Mouse (Mus musculus): ENCODE data around the gene Slc41a1.
A peak's percentile ranks its signal among the peaks of the same experiment; 100 is the strongest.
"Not testable (repeated sequence)": the region's sequence is repeated elsewhere in the genome, so short reads cannot be mapped to it uniquely, and the experiment has no call there.

The Slc41a1 gene

DNA sequence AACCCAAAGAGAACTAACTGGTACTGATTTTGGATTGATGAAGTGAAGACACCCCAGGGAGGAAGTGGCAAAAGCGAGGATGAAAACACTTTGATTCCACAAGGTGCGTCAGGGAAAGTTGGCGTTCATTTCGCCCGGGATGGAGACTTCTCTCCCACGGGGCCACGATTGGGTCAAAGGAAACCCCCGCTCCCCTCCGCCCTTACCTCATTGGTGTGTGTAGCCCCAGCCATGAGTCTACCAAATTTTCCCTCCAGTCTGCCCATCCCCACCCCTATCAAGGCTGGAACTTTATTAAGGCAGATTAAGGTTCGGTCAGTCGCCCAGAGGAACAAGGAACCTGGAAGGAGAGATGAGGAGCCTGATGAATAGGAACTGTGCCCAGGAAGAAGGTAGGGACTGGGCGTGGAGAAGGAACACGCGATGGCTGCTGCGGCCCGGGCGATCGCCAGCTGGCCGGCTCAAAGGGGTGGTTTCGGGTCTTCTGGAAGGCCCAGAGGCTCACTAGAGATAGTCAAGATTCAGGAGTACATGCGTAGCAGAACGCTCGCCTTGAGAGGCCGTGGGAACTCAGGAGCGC, at the start of gene Slc41a1:
Slc41a1 (plus strand) TSS at position 287 of the 580 bp plus-strand sequence.
- no peak for DNase-seq

DNA sequence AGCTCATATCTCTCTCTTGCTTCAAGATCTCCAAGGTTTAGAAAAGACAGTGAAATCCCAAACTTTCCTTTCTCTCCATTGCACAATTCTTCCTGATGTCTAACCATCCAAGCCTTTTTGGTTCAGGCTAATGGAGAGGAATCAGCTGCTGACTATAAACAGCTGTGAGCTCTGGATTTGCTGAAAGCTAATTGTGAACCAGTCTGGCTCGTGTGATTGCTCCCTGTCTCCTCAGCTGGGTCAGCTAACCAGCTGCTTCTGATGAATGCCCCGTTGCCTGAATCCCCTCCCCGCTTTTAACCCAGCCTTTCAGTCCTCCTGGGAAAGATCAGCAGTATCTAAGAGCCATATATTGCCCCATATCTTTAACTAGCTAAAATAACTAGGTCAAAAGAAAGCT, 32.7 kb upstream of the Slc41a1 start:
- peak; percentile 90 for DNase-seq

DNA sequence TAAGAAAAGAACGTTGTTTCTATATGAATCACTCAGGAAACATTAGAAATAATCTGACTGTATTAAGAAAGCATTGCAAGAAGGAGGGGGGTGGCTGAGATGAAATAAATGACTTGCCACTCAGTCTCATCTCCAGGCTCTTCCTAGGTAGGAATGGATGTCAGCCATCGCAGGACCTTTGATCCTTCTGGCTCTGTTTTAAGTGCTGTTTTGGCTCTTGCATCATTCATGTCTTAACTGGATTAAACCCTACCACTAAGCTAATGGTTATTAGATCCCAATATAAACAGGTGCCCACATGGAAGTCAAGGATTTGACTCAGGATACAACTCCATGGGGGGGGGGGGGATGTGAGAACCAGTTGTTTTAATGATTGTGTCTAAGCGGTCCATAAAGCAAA, 32.1 kb upstream of the Slc41a1 start:
- DNase-seq, result no peak

GRCm38 (mm10) chr1:131797202-131797909, 29.9 kb upstream of the Slc41a1 start, which contains the start of gene Pm20d1:
TSS of gene Pm20d1 (plus strand) at chr1:131797381.
- DNase-seq, result peak; percentile 97

DNA sequence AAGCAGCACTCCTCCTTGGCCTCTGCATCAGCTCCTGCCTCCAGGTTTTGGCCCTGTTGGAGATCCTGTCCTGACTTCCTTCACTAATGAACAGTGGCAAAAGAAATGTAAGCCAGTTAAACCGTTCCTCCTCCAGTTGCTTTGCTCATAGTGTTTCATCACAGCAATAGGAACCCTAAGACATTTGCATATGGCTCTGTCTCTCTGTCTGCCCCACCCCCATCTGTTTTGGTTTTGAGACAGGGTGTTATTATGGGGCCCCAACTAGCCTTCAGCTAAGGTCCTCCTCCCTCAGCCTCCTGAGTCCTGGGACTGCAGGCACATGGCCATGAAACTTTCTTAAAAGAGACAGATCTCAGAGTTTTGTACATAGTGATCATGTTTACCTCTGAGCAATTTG, 27.3 kb upstream of the Slc41a1 start:
- peak; percentile 66 for DNase-seq

DNA sequence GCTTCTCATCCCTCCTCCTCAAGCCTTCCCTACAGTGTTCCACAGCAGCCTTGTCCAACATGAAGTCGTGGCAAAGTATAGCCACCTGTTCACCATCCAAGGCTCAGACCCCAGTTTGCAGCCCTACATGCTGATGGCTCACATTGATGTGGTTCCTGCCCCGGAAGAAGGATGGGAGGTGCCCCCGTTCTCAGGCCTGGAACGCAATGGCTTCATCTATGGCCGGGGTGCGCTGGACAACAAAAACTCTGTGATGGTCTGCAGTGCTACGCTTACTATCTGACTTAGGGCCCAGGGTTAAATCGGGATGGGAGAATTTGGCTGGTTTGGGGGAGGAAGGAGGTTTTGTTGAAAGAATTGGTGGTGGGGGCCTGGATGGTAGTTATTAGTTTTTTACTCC, 26.2 kb upstream of the Slc41a1 start:
- DNase-seq, result peak; percentile 88

- peak; percentile 93 for DNase-seq
Measured at GRCm38 (mm10) chr1:131802652-131803051, 24.6 kb upstream of the Slc41a1 start.

DNA sequence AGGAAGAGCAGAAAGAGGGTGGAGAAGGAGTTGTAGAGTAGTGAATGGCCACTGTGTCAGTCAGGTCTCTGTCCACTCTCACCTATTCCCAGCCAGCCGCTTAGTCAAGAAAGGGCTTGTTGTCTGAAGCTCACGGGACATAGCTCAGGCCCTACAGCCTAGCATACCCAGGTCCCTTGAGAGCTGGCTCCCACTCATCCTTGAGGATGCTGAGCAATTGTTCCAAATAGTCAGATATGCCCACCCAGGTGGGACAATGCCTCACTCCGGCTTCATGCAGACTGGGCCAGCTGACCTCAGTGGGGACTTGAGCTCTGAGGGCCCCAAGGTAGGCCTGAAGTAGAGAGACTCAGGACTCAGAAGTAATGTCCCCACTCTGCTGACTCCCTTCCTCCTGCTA, 23.1 kb upstream of the Slc41a1 start:
- peak; percentile 69 for DNase-seq

DNA sequence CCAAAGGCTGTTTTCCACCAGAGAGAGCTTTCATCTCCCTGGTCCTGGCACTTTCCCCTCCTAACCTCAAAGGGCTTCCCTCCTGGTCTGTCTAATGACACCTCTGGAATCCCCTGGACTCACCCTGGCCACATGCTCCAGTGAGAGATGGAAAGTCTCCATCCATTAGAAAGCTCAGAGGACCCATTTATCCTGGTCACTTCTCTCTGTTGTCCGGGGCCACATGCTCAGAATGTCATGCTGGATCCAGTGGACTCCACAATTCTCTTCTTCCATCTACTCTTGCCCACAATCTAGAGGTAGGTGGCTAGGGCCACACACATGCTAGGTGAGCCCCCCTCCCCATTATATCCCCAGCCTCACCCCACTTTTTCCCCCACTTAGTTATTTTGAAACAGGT, 18.3 kb upstream of the Slc41a1 start:
- DNase-seq, result peak; percentile 75

DNA sequence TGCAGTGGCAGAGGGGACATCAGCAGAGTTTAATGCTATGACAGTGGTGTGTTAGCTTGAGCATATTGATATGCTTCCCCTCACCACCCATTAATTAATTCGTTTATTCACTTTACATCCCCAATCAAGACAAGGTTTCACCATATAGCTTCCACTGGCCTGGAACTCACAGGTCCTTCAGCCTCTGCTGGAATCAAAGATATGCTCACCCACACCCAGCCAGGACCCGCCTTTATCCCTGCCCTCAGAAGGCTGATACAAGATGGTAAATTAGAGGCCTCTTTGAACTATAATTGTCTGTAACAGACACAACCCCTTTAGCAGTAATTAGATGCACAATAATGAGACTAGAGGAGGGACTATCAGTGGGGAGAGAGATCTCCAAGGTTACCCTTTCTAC, 17.6 kb upstream of the Slc41a1 start:
- peak; percentile 61 for DNase-seq

DNA sequence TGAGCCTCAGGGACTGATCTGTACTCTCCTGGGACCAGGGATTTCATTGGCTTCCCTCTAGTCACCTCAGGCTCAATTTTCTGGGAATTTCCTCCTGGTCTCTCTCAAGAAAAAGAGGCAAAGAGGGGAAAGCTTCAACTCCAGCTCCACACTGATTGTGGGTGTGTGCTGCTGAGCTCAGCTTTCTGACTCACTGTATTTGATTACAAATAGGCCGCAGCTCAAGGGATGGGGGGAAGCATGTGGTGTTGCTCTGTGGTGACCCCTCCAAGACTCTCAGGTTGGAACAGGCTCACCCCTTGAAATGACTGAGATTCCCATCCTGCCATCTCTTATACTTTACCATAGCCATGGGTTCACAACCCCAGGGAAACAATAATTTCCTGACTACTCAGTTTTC, 15.9 kb upstream of the Slc41a1 start:
- DNase-seq, result peak; percentile 75

DNA sequence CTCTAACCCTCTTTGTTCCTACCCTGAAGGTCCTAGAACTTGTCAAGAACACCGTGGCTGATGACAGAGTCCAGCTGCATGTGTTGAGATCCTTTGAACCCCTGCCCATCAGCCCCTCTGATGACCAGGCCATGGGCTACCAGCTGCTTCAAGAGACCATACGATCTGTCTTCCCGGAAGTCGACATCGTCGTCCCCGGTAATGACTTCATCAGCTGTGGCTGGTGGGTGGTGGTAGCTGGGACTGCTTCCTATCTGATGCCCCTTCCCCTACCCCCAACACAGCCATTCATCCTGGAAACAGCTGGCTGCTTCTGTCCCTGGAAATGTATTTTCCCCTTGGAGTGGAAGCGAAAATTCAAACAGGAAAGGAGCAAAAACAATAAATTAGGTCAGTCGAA, 15.3 kb upstream of the Slc41a1 start:
- peak; percentile 63 for DNase-seq

DNA sequence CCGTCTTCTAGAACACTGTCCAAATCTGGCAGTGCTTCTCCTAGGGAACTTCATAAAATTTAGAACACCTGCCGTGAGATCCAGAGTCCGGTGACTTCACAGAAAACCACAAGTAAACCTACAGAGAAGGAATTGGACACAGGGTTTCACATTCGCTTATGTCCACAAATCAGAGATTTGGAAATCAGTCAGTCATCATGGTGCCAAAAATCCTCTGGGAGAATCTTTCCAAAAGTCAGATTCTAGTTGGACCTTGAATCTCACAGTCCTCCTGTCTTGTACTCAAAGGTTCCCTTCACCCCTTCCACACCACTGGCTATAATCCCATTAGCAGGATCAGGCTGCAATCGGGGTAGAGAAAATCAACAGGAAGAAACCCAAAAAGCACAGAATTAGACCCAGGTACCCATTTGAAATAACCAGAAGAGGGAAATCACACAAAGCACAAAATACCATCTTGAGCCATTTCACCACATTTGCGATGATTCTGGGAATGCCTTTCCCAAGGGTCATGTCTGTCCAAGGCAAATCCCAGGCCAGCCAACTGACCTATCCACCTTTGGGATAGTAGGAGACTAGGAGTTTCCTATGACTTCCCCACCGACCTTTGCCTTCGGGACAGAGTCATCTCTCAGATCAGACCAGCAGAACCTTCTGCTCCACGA, 14.5 kb upstream of the Slc41a1 start:
- DNase-seq, result peak; percentile 73

DNA sequence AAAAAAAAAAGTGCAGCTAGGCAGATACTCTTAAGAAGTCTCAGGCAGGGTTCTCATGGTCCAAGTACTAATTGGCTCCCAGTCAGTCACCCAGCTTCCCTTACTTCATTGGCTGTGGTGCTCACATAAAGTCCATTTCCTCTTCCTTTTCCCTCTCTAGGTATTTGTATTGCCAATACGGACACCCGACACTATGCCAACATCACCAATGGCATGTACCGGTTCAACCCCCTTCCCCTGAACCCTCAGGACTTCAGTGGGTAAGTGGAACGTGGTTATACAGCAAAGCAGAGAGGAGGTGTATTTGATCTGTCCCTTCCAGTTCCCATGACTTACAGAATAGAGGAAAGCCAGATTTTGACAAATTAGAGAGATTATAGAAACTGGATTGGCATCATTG, 13.6 kb upstream of the Slc41a1 start:
- DNase-seq, result peak; percentile 59

DNA sequence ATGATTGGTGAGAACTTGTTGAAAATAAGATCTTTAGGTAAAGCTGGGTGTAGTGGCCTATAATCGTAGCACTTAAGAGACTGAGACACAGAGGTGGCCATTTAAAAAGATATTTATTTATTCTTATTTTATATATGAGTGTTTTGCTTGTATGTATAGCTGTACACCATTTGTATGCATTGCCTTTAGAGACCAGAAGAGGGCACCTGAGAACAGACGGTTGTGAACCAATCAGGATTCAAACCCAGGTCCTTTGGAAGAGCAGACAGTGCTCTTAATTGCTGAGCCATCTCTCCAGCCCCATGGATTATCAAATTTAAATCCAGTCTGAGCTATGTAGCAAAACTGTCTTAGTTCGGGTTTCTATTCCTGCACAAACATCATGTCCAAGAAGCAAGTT, 13.1 kb upstream of the Slc41a1 start:
- DNase-seq, result no peak

- DNase-seq, result peak; percentile 88
Measured at GRCm38 (mm10) chr1:131816886-131817285, 10.4 kb upstream of the Slc41a1 start.

GRCm38 (mm10) chr1:131820353-131820752, 6.9 kb upstream of the Slc41a1 start:
- DNase-seq, result not testable (repeated sequence)

DNA sequence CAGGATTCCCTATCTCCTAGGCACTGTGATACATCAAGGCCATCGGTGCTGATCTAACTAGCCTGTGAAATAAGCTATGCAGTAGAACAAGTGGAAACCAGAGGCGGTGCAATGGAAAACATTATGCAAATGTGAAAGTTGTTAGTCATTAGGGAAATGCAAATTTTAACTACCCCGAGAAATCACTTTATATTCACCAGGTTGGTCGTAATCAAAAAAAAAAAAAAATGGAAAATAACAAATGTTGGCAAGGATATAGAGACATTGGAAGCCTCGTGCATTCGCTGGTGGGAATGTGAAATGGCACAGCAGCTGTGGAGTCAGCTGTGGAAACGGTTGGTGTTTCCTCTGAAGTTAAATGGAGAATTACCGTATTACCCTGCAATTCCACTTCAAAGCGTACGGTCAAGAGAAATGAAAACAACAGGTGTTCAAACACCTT, 6.4 kb upstream of the Slc41a1 start:
- no peak for DNase-seq

GRCm38 (mm10) chr1:131822292-131822691, 5.0 kb upstream of the Slc41a1 start:
- DNase-seq, result no peak

DNA sequence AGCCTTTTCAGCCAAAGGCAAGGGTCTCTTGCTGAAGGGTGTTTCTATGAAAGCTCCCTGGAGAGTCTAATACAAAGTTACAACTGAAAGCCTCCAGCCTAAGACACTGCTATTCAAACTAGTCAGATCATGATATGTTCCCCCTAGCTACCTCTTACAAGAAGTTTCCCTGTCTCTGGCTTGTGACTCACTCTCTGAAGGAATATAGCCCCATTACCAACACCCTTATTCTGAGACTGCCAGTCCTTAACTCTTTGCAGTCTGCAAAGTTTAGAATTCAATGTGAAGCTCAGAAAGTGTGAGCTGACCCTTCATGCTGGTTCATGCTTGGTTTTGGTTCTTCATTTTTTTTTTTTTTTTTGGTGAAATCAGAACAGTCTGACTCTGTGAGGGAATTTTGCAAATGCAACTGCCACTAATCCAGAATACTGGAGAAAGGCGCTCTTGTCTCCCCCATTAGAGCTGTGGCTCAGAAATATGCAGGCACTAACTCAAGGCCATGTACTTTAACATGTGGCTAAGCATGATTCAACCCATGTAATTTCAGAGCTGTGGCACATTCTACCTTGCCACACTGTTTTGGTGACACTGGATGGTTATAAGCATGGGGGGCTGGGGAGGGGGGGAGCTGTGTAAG, 4.3 kb upstream of the Slc41a1 start:
- DNase-seq, result no peak

DNA sequence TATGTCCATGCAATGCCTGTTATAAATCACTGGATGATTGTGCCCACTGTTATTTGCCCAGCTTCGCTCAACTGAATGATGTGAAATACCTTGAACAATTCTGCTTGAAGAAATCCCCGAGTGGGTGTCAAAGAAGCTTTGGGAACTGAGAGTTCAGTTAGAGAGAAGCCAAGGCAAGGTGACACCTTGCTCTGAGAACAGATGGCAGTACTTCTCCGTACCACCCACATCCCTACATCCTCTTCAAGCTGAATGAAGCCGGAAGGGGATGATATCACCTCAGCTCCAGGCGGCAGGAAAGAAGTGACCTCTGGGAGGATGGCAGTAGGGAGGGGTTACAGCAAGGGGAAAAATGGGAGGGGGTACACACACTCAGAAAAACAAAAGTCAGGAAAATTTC, 3.7 kb upstream of the Slc41a1 start:
- DNase-seq, result no peak

DNA sequence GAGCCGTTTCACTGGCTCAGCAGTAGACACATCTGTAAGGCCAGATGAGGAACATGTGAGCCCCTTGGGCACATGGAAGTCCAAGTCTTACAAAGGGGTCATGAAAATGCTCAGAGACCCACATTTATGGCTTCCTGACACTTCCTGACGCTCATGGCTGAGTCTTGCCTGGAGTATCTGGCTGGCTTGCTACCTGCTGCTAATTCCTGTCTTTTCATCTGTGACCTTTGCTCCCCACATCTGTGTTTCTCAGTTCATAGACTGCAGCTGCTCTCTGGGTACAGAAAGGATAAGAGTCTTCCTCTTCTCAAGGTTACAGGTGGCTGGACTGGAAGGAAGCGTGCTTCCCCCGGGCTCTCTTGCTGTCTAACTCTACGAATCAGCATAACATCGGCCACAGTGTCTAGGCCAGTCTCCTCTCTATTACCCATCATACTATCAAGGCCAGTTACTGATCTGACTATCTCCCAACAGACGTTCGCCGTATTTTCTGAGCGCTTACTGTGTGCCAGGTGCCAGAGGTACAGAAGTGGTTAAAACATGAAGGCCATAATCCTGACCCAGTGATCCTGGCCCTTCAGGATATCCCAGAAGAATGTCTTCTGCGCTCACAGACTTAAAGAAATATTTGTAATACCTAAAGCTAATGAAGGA, 2.6 kb upstream of the Slc41a1 start:
- peak; percentile 84 for DNase-seq

GRCm38 (mm10) chr1:131827787-131828258, 530 bp downstream of the Slc41a1 start:
- DNase-seq, result peak; percentile 100

Data from heart, adult 11 months (tissue).